Mouse (Mus musculus) liver, adult 2 months (tissue): ENCODE measurements around the gene Kcna1. TPM values are rescaled to one million over a fixed set of nuclear protein-coding genes. Genes with fewer than 3 reads are reported as not detected.

ENCODE experiments used
- DNase-seq: peaks from one replicate; pipeline ENCODE4 v3.0.0-alpha.2; 2011; ENCODE audit warnings: low read depth, low spot score; ENCODE audit errors: extremely low read depth
- H3K27ac ChIP-seq: fragments of 200-500 bp; replicated peaks from 2 replicates; pipeline ENCODE4 v1.5.1; 2012; ENCODE audit warnings: low read depth, mild to moderate bottlenecking, control low read depth, inconsistent platforms, low read length; ENCODE audit not compliant: insufficient read depth
- H3K27me3 ChIP-seq: fragments of 200-500 bp; 2 replicates; pipeline ENCODE4 v1.6.1; 2012; ENCODE audit warnings: mild to moderate bottlenecking, moderate library complexity, low read length, inconsistent platforms; ENCODE audit not compliant: control insufficient read depth, insufficient read depth
- H3K36me3 ChIP-seq: fragments of 200-500 bp; 2 replicates; pipeline ENCODE4 v1.6.1; 2012; ENCODE audit warnings: low read length, inconsistent platforms; ENCODE audit not compliant: control insufficient read depth, insufficient read depth
- H3K4me1 ChIP-seq: fragments of 200-500 bp; 2 replicates; pipeline ENCODE4 v1.6.1; 2011; ENCODE audit warnings: low read length; ENCODE audit not compliant: control insufficient read depth, insufficient read depth
- H3K4me3 ChIP-seq: fragments of 200-500 bp; 2 replicates; pipeline ENCODE4 v1.5.1; 2011; ENCODE audit warnings: low read depth, mild to moderate bottlenecking, control low read depth, low read length, moderate library complexity; ENCODE audit not compliant: insufficient read depth
- H3K79me2 ChIP-seq: fragments of 200-500 bp; 2 replicates; pipeline ENCODE4 v1.6.1; 2012; ENCODE audit warnings: inconsistent platforms, mild to moderate bottlenecking, low read length, moderate library complexity; ENCODE audit not compliant: control insufficient read depth, insufficient read depth
- H3K9ac ChIP-seq: fragments of 200-500 bp; 2 replicates; pipeline ENCODE4 v1.6.1; 2012; ENCODE audit warnings: low read depth, mild to moderate bottlenecking, control low read depth, inconsistent platforms, low read length
- CTCF ChIP-seq: fragments of 200-500 bp; IDR thresholded peaks from 2 replicates; pipeline ENCODE4 v1.5.1; 2011; ENCODE audit warnings: low read depth, low read length, control low read depth
- POLR2A ChIP-seq: fragments of 200-500 bp; IDR thresholded peaks from 2 replicates; pipeline ENCODE4 v1.6.1; 2011; ENCODE audit warnings: low read length, control low read depth; ENCODE audit not compliant: insufficient read depth; ENCODE audit errors: extremely low read depth
- WGBS: fragments of 180-500 bp; shearing (Covaris S2); methylation state at CpG from one replicate; pipeline ENCODE4 v1.1.7; 2018; 5-methylcytosine and 5-hydroxymethylcytosine counted together
- polyA plus RNA-seq: library from polyadenylated mRNA; depleted of rRNA; stranded (reverse); fragments of >200 nt; gene quantifications from 2 replicates; pipeline ENCODE4 v1.2.3, GENCODE M21; 2012; rRNA removed
- total RNA-seq: library from RNA; depleted of rRNA; stranded (reverse); fragments of >200 nt; gene quantifications from 2 replicates; pipeline ENCODE4 v1.2.3, GENCODE M21; 2014; rRNA removed

Kcna1 gene
- 0.07 and 0.09 TPM in 2 replicates for total RNA-seq
- not detected in 2 replicates for polyA plus RNA-seq

- WGBS, result 34% methylated on average over 8 of the region's 8 CpGs
- TF ChIP-seq POLR2A (no peak), CTCF (no peak)
- H3K27me3 ChIP-seq, result peaks cover 8% of the 10 kb centered on the region; the same call in 1 of the 2 replicates
- H3K36me3 ChIP-seq, result no peaks in the 10 kb centered on the region
- H3K9ac ChIP-seq, result no peak within 1 kb of the TSS
- no peaks in the 10 kb centered on the region for H3K4me1 ChIP-seq
- no peak for DNase-seq
- no peaks in the 10 kb centered on the region for H3K79me2 ChIP-seq
- H3K4me3 ChIP-seq, result no peak within 1 kb of the TSS
- no peak within 1 kb of the TSS for H3K27ac ChIP-seq
Observed at GRCm38 (mm10) chr6:126646381-126646780, at the start of gene Kcna1. Gene Kcna1 (minus strand): TSS chr6:126646384.

- no peaks in the 10 kb centered on the region for H3K79me2 ChIP-seq
- no peaks in the 10 kb centered on the region for H3K36me3 ChIP-seq
- DNase-seq, result no peak
- no peak overlapping the region for H3K27ac ChIP-seq
- TF ChIP-seq CTCF (no peak), POLR2A (no peak)
- WGBS, result 80% methylated on average over 4 of the region's 4 CpGs
- H3K4me1 ChIP-seq, result no peaks in the 10 kb centered on the region
- H3K9ac ChIP-seq, result no peak overlapping the region
- no peaks in the 10 kb centered on the region for H3K27me3 ChIP-seq
- H3K4me3 ChIP-seq, result no peak overlapping the region
Observed at GRCm38 (mm10) chr6:126687120-126687519, 40.9 kb upstream of the Kcna1 start.

DNA sequence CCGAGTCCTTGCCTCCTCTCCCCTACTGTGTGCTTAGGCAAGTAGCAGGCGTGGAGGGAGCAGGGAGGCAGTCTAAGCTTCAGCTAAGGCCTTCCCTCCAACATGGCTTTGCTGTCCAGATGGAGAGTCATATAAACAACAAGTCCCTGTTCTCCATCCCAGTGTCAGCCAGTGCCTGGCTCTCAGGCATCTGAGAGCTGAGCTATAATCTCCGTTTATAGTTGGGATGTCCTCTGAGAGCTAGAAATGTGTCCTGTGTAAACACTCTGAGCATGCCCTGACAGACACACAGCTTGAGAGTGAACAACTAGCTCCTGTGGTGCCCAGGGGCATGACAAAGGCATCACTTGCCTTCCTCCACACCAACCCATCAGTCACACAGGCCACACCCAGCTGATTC lies 39.0 kb upstream of the Kcna1 start:
- H3K27me3 ChIP-seq, result no peaks in the 10 kb centered on the region
- no peak for TF ChIP-seq POLR2A
- TF ChIP-seq CTCF, result no peak
- no peak overlapping the region for H3K27ac ChIP-seq
- no peaks in the 10 kb centered on the region for H3K4me1 ChIP-seq
- H3K36me3 ChIP-seq, result no peaks in the 10 kb centered on the region
- WGBS, result 64% methylated on average over 3 of the region's 3 CpGs
- H3K9ac ChIP-seq, result no peak overlapping the region
- H3K79me2 ChIP-seq, result no peaks in the 10 kb centered on the region
- DNase-seq, result no peak
- H3K4me3 ChIP-seq, result no peak overlapping the region

DNA sequence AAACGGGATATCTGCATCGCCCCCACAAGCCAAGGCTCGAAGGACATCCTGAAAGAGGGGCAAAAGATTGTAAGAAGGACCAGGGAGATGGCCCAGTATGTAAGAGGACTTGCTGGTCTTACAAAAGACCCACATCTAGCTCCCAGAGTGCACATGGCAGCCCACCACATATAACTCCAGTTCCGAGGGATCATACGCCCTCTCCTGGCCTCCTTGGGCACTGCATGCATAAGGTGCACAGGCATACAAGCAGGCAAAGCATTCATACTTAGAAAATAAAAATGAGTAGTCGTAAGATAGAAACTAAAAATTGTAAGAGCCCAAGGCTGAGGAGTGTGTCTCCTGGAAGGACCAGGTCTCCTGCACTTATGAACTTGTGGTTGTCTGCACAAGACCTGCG lies 32.8 kb upstream of the Kcna1 start:
- 63% methylated on average over 7 of the region's 7 CpGs for WGBS
- no peak for TF ChIP-seq POLR2A
- TF ChIP-seq CTCF, result no peak; the same call in 1 of the 2 replicates

GRCm38 (mm10) chr6:126667001-126667400 lies 20.8 kb upstream of the Kcna1 start:
- no peak overlapping the region for H3K9ac ChIP-seq
- no peaks in the 10 kb centered on the region for H3K36me3 ChIP-seq
- H3K27ac ChIP-seq, result no peak overlapping the region
- TF ChIP-seq CTCF (no peak), POLR2A (no peak)
- no peaks in the 10 kb centered on the region for H3K27me3 ChIP-seq
- H3K79me2 ChIP-seq, result no peaks in the 10 kb centered on the region
- WGBS, result 94% methylated on average over 5 of the region's 5 CpGs
- DNase-seq, result no peak
- no peaks in the 10 kb centered on the region for H3K4me1 ChIP-seq
- H3K4me3 ChIP-seq, result no peak overlapping the region

More for the DNA sequence above, 32.8 kb upstream of the Kcna1 start:
- Histone ChIP-seq H3K27me3 (no peaks in the 10 kb centered on the region), H3K9ac (no peak overlapping the region), H3K79me2 (no peaks in the 10 kb centered on the region), H3K27ac (no peak overlapping the region), H3K4me1 (no peaks in the 10 kb centered on the region), H3K4me3 (no peak overlapping the region), H3K36me3 (no peaks in the 10 kb centered on the region)
- no peak for DNase-seq

DNA sequence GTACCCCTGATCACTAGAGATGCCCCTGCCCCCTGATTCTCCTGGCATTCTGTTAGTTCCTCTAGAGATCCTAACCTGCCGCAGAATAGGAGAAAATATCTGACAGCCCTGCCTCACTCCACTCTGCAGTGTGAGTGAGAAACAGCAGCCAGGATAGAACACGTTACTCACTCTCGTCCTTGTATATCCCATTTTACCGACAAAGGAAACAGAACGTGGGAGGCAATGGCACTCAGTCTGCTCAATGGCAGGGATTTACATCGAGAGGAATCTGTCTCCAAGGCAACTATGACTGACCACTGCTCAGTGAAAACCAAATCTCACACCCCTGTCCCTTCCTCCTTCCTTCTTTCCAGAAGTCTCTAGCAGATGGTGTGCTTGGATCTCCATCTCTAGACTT lies 19.9 kb upstream of the Kcna1 start:
- no peak overlapping the region for H3K9ac ChIP-seq
- WGBS, result 62% methylated on average over 6 of the region's 6 CpGs
- H3K4me1 ChIP-seq, result no peaks in the 10 kb centered on the region
- no peak for TF ChIP-seq POLR2A
- TF ChIP-seq CTCF, result no peak
- H3K79me2 ChIP-seq, result no peaks in the 10 kb centered on the region
- DNase-seq, result no peak
- no peaks in the 10 kb centered on the region for H3K27me3 ChIP-seq
- no peaks in the 10 kb centered on the region for H3K36me3 ChIP-seq
- H3K4me3 ChIP-seq, result no peak overlapping the region
- H3K27ac ChIP-seq, result no peak overlapping the region
